Mouse (Mus musculus): ENCODE data around the gene Capn5. TPM values are rescaled to one million over a fixed set of nuclear protein-coding genes. Genes with fewer than 3 reads are reported as not detected.
A peak's percentile ranks its signal among the peaks of the same experiment; 100 is the strongest.

Gene Capn5
- polyA plus RNA-seq, 1 experiment = 10.0 TPM

GRCm38 (mm10) chr7:98177071-98177485 is 996 bp downstream of the Capn5 start:
- peak overlapping the region; percentile 12; the same call in 1 of the 2 replicates for H3K27ac ChIP-seq (ENCODE audit: insufficient read depth, low read length)
- H3K36me3 ChIP-seq (ENCODE audit: control insufficient read depth, insufficient read depth, low read length) = no peaks in the 10 kb centered on the region
- H3K4me3 ChIP-seq (ENCODE audit: extremely low read depth, insufficient read depth, insufficient read length) = no peak overlapping the region
- 53% methylated on average over 2 of the region's 2 CpGs for WGBS
- no peak for DNase-seq (ENCODE audit: low read depth in 1 of 2, low spot score in 2 of 2)
- peaks cover 9% of the 10 kb centered on the region for H3K4me1 ChIP-seq (ENCODE audit: control insufficient read depth, insufficient read depth, insufficient read length)
- no peaks in the 10 kb centered on the region for H3K27me3 ChIP-seq (ENCODE audit: control insufficient read depth, insufficient read depth, low read length)
- no peak for TF ChIP-seq POLR2A (IDR thresholded peaks at IDR 0.05; ENCODE audit: low read depth, low read length)
- TF ChIP-seq CTCF (IDR thresholded peaks at IDR 0.05; ENCODE audit: extremely low read depth, insufficient read depth, insufficient read length, insufficient replicate concordance) = no peak

- H3K4me3 ChIP-seq (ENCODE audit: extremely low read depth, insufficient read depth, insufficient read length) = no peak overlapping the region
- no peaks in the 10 kb centered on the region for H3K27me3 ChIP-seq (ENCODE audit: control insufficient read depth, insufficient read depth, low read length)
- peaks cover 9% of the 10 kb centered on the region for H3K4me1 ChIP-seq (ENCODE audit: control insufficient read depth, insufficient read depth, insufficient read length)
- no peak for DNase-seq (ENCODE audit: low read depth in 1 of 2, low spot score in 2 of 2)
- 44% methylated on average over 8 of the region's 8 CpGs for WGBS
- H3K36me3 ChIP-seq (ENCODE audit: control insufficient read depth, insufficient read depth, low read length) = no peaks in the 10 kb centered on the region
- peak overlapping the region; percentile 12; the same call in 1 of the 2 replicates for H3K27ac ChIP-seq (ENCODE audit: insufficient read depth, low read length)
- TF ChIP-seq POLR2A (IDR thresholded peaks at IDR 0.05; ENCODE audit: low read depth, low read length) = no peak
- no peak for TF ChIP-seq CTCF (IDR thresholded peaks at IDR 0.05; ENCODE audit: extremely low read depth, insufficient read depth, insufficient read length, insufficient replicate concordance)
These were observed 1.6 kb downstream of the Capn5 start for GRCm38 (mm10) chr7:98176322-98177070.

DNA sequence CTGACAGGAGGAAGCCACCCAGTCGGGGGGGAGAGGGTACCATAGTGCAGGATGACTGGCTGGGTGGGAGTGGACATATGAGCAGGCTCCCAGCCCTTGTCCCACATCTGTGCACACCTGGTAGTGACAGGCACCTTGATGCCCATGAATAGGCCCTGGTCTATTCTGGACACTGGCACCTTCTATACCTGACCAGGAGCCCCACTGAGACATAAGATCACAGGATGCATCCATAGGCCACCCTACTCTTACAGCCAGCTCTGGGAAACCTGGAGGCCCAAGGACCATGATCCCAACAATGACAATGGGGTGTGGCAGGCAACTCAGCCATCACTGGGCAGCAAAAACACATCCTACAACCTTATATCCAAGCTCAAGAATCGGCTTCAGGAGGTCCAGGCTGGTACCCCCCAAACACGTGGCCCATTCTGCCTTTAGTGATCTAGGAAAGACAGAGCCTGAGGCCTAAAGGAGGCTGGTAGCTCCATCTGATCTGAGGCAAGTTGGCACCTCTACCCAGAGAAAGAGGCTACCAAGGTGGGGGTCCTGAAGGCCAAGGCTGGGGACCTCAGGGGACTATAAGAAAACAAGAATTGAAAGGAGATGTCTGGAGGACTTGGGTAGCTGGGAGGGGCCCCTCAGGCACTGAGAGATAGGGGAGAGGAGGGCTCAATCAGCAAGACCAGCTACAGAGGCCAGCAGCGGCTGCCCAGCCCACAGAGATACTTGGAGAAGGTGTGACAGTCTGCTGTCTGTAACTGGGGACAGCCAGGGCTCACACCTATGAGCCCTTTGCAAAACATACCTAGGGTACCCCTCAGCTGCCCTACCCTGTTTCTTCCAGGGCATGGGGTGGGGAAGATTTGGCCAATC is 3.0 kb downstream of the Capn5 start:
- no peak for DNase-seq (ENCODE audit: low read depth in 1 of 2, low spot score in 2 of 2)
- H3K27me3 ChIP-seq (ENCODE audit: control insufficient read depth, insufficient read depth, low read length) = no peaks in the 10 kb centered on the region
- no peaks in the 10 kb centered on the region for H3K36me3 ChIP-seq (ENCODE audit: control insufficient read depth, insufficient read depth, low read length)
- H3K27ac ChIP-seq (ENCODE audit: insufficient read depth, low read length) = peak overlapping the region; percentile 18; the same call in 1 of the 2 replicates
- 82% methylated on average over 4 of the region's 4 CpGs for WGBS
- no peak overlapping the region for H3K4me3 ChIP-seq (ENCODE audit: extremely low read depth, insufficient read depth, insufficient read length)
- TF ChIP-seq CTCF (IDR thresholded peaks at IDR 0.05; ENCODE audit: extremely low read depth, insufficient read depth, insufficient read length, insufficient replicate concordance) = no peak
- TF ChIP-seq POLR2A (IDR thresholded peaks at IDR 0.05; ENCODE audit: low read depth, low read length) = no peak
- H3K4me1 ChIP-seq (ENCODE audit: control insufficient read depth, insufficient read depth, insufficient read length) = peaks cover 9% of the 10 kb centered on the region

- Histone ChIP-seq H3K27ac (ENCODE audit: insufficient read depth, low read length) (no peak overlapping the region), H3K27me3 (ENCODE audit: control insufficient read depth, insufficient read depth, low read length) (no peaks in the 10 kb centered on the region), H3K4me3 (ENCODE audit: extremely low read depth, insufficient read depth, insufficient read length) (no peak overlapping the region), H3K4me1 (ENCODE audit: control insufficient read depth, insufficient read depth, insufficient read length) (peaks cover 7% of the 10 kb centered on the region), H3K36me3 (ENCODE audit: control insufficient read depth, insufficient read depth, low read length) (no peaks in the 10 kb centered on the region)
- DNase-seq (ENCODE audit: low read depth in 1 of 2, low spot score in 2 of 2) = no peak
- TF ChIP-seq CTCF (IDR thresholded peaks at IDR 0.05; ENCODE audit: extremely low read depth, insufficient read depth, insufficient read length, insufficient replicate concordance) (no peak), POLR2A (IDR thresholded peaks at IDR 0.05; ENCODE audit: low read depth, low read length) (no peak)
- WGBS = 40% methylated on average over 4 of the region's 4 CpGs
These were observed 4.7 kb downstream of the Capn5 start for GRCm38 (mm10) chr7:98173408-98173807.

GRCm38 (mm10) chr7:98172661-98173060 is 5.4 kb downstream of the Capn5 start:
- Histone ChIP-seq H3K4me3 (ENCODE audit: extremely low read depth, insufficient read depth, insufficient read length) (no peak overlapping the region), H3K27ac (ENCODE audit: insufficient read depth, low read length) (no peak overlapping the region), H3K4me1 (ENCODE audit: control insufficient read depth, insufficient read depth, insufficient read length) (peaks cover 3% of the 10 kb centered on the region), H3K27me3 (ENCODE audit: control insufficient read depth, insufficient read depth, low read length) (no peaks in the 10 kb centered on the region), H3K36me3 (ENCODE audit: control insufficient read depth, insufficient read depth, low read length) (no peaks in the 10 kb centered on the region)
- TF ChIP-seq POLR2A (IDR thresholded peaks at IDR 0.05; ENCODE audit: low read depth, low read length) (no peak), CTCF (IDR thresholded peaks at IDR 0.05; ENCODE audit: extremely low read depth, insufficient read depth, insufficient read length, insufficient replicate concordance) (no peak)
- no peak for DNase-seq (ENCODE audit: low read depth in 1 of 2, low spot score in 2 of 2)
- WGBS = 89% methylated on average over 8 of the region's 8 CpGs

- Histone ChIP-seq H3K4me1 (ENCODE audit: control insufficient read depth, insufficient read depth, insufficient read length) (no peaks in the 10 kb centered on the region; the same call in 1 of the 2 replicates), H3K27ac (ENCODE audit: insufficient read depth, low read length) (no peak overlapping the region; the same call in 1 of the 2 replicates), H3K4me3 (ENCODE audit: extremely low read depth, insufficient read depth, insufficient read length) (no peak overlapping the region), H3K27me3 (ENCODE audit: control insufficient read depth, insufficient read depth, low read length) (no peaks in the 10 kb centered on the region), H3K36me3 (ENCODE audit: control insufficient read depth, insufficient read depth, low read length) (no peaks in the 10 kb centered on the region)
- TF ChIP-seq CTCF (IDR thresholded peaks at IDR 0.05; ENCODE audit: extremely low read depth, insufficient read depth, insufficient read length, insufficient replicate concordance) (no peak), POLR2A (IDR thresholded peaks at IDR 0.05; ENCODE audit: low read depth, low read length) (no peak)
- 49% methylated on average over 6 of the region's 6 CpGs for WGBS
- DNase-seq (ENCODE audit: low read depth in 1 of 2, low spot score in 2 of 2) = no peak
These were observed 6.7 kb downstream of the Capn5 start for GRCm38 (mm10) chr7:98171141-98172073.
